Mouse (Mus musculus) forebrain, postnatal 0 days (tissue): Measurements from ENCODE around the gene Pon3. TPM values are rescaled to one million over a fixed set of nuclear protein-coding genes. Genes with fewer than 3 reads are reported as not detected.

Experiments used
- ATAC-seq: fragments of 200-750 bp; cut with Nextera tagmentation; 2 replicates; pipeline ENCODE4 v1.8.0; 2017; ENCODE audit warnings: mild to moderate bottlenecking, moderate library complexity
- DNase-seq: peaks from one replicate; pipeline ENCODE4 v3.0.0-alpha.2; 2015
- H3K27ac ChIP-seq: fragments of 300-500 bp; sonication (generic); 2 replicates; pipeline ENCODE4 v1.5.1; 2014; ENCODE audit warnings: low read depth, mild to moderate bottlenecking, antibody characterized with exemption, low read length, moderate library complexity, mixed read lengths
- H3K27me3 ChIP-seq: fragments of 300-500 bp; sonication (generic); 2 replicates; pipeline ENCODE4 v1.6.1; 2014; ENCODE audit warnings: mild to moderate bottlenecking, low read length, mixed read lengths; ENCODE audit not compliant: insufficient read depth
- H3K36me3 ChIP-seq: fragments of 300-500 bp; sonication (generic); 2 replicates; pipeline ENCODE4 v1.6.1; 2014; ENCODE audit warnings: mild to moderate bottlenecking, moderate library complexity; ENCODE audit not compliant: insufficient read depth
- H3K4me1 ChIP-seq: fragments of 300-500 bp; sonication (generic); 2 replicates; pipeline ENCODE4 v1.6.1; 2014; ENCODE audit warnings: antibody characterized with exemption; ENCODE audit not compliant: insufficient read depth
- H3K4me2 ChIP-seq: fragments of 300-500 bp; sonication (generic); 2 replicates; pipeline ENCODE4 v1.6.1; 2014; ENCODE audit warnings: low read depth, mild to moderate bottlenecking, moderate library complexity
- H3K4me3 ChIP-seq: fragments of 300-500 bp; sonication (generic); 2 replicates; pipeline ENCODE4 v1.5.1; 2014; ENCODE audit warnings: low read depth, low read length, mixed read lengths
- H3K9ac ChIP-seq: fragments of 300-500 bp; sonication (generic); 2 replicates; pipeline ENCODE4 v1.6.1; 2014; ENCODE audit warnings: mild to moderate bottlenecking
- H3K9me3 ChIP-seq: fragments of 300-500 bp; sonication (generic); 2 replicates; pipeline ENCODE4 v1.6.1; 2016; ENCODE audit warnings: low read length
- CTCF ChIP-seq: sonication (generic); IDR thresholded peaks from 2 replicates; pipeline ENCODE4 v1.5.1; 2016; ENCODE audit warnings: antibody characterized with exemption, control low read depth, low read depth
- WGBS: fragments of 180-500 bp; shearing (Covaris S2); extraction: QIAGEN DNeasy Blood & Tissue Kit; methylation state at CpG from one replicate; pipeline ENCODE4 v1.1.7; 2014; 5-methylcytosine and 5-hydroxymethylcytosine counted together
- polyA plus RNA-seq: library from polyadenylated mRNA; unstranded; fragments of >200 nt; fragmentation: Nextera tagmentation; extraction: Ambion mirVana; gene quantifications from 2 replicates; pipeline ENCODE4 v1.2.1, GENCODE M21; 2015
- total RNA-seq: library from RNA; depleted of rRNA; stranded (reverse); fragments of >200 nt; gene quantifications from 2 replicates; pipeline ENCODE4 v1.2.3, GENCODE M21; 2014; rRNA removed

The Pon3 gene
- total and polyA plus RNA-seq, 2 experiments from 2014 or later, result 3.9 to 4.7 TPM

DNA sequence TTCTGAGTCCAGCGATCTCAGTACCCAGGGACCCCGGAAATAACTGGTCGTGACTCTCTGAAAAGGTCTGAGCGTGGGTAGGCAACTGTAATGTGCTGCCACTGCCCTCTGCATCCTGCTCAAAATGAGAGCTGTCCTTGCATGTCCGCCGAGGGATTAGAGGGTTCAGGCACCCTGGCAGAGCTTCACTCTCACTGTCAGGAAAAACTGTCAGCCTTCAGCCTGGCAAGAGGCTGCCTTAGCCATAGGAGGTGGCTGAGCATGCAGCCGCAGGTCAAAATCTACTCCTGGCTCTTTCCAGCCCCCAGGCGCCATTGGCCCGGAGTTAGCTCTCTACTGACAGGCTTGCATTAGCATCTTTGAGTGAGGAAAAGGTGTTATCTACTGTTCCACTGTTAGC, 83.5 kb downstream of the Pon3 start:
- H3K9ac ChIP-seq, result no peak overlapping the region
- H3K4me1 ChIP-seq, result no peaks in the 10 kb centered on the region
- 82% methylated on average over 9 of the region's 9 CpGs for WGBS
- H3K36me3 ChIP-seq, result no peaks in the 10 kb centered on the region
- H3K4me3 ChIP-seq, result no peak overlapping the region
- no peak for TF ChIP-seq CTCF
- no peak overlapping the region for H3K4me2 ChIP-seq
- ATAC-seq (no peak), DNase-seq (no peak)
- H3K27ac ChIP-seq, result no peak overlapping the region
- H3K9me3 ChIP-seq, result no peaks in the 10 kb centered on the region
- no peaks in the 10 kb centered on the region for H3K27me3 ChIP-seq

DNA sequence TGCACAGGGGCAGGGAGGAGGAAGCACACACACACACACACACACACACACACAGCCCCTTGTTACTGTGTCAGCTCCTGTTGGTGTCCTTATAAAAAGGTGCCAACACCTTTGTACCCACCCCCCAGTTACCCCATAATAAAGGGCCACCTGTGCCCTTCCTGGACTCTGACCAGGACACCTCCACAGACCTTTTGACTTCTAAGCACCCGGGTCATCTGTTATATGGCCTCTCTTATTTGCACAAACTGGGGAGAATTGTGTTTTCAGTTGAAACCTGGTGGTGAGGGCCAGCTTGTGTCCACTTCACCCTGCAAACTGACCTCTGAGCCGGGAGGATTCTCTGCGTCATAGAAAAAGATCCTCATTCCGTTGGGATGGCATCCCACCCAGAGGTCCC, 84.7 kb downstream of the Pon3 start:
- no peak for TF ChIP-seq CTCF
- 90% methylated on average over 4 of the region's 4 CpGs for WGBS

More for the DNA sequence above, 84.7 kb downstream of the Pon3 start:
- ATAC-seq (no peak), DNase-seq (no peak)
- H3K4me1 ChIP-seq, result no peaks in the 10 kb centered on the region
- H3K36me3 ChIP-seq, result no peaks in the 10 kb centered on the region
- no peak overlapping the region for H3K9ac ChIP-seq
- no peaks in the 10 kb centered on the region for H3K27me3 ChIP-seq
- no peak overlapping the region for H3K4me2 ChIP-seq
- no peak overlapping the region for H3K4me3 ChIP-seq
- no peak overlapping the region for H3K27ac ChIP-seq
- H3K9me3 ChIP-seq, result no peaks in the 10 kb centered on the region

Other genes with a start within 250 kb of the Pon3 start
- 0.14 TPM in 1 of 2 replicates, not detected in the other for gene Pon1, start 62.3 kb downstream of the Pon3 start, total RNA-seq
- gene Pon1, start 62.3 kb downstream of the Pon3 start, polyA plus RNA-seq, result 0.87 and 0.88 TPM in 2 replicates
- 14.7 and 16.8 TPM in 2 replicates for gene Pon2, start 42.2 kb upstream of the Pon3 start, total RNA-seq
- gene Pon2, start 42.2 kb upstream of the Pon3 start, polyA plus RNA-seq, result 12.8 and 29.1 TPM in 2 replicates
- 7.5 and 16.3 TPM in 2 replicates for gene Asb4, start 127.1 kb upstream of the Pon3 start, total RNA-seq
- gene Asb4, start 127.1 kb upstream of the Pon3 start, polyA plus RNA-seq, result 5.9 and 10.5 TPM in 2 replicates
- gene Pdk4, start 240.0 kb upstream of the Pon3 start, total RNA-seq, result 1.8 and 3.2 TPM in 2 replicates
- 2.0 and 3.0 TPM in 2 replicates for gene Pdk4, start 240.0 kb upstream of the Pon3 start, polyA plus RNA-seq